Mouse (Mus musculus): ENCODE measurements around the gene Hmgb3. TPM values are rescaled to one million over a fixed set of nuclear protein-coding genes. Genes with fewer than 3 reads are reported as not detected.

The Hmgb3 gene
- polyA plus RNA-seq, 1 experiment from 2014 or later, result 399 TPM

Small RNA genes within 50 kb of the gene (microRNA-seq; reads per million reads assigned to microRNA genes)
- gene Gm23945, result not detected

Other genes with a start within 250 kb of the Hmgb3 start
- 9.4 and 10.5 TPM in 2 replicates for gene Mtmr1, start 191.2 kb upstream of the Hmgb3 start, polyA plus RNA-seq (2015; fragmentation: Nextera tagmentation; extraction: Ambion mirVana)
- gene Cd99l2, start 63.1 kb upstream of the Hmgb3 start, polyA plus RNA-seq (2015; fragmentation: Nextera tagmentation; extraction: Ambion mirVana), result 35.8 and 37.8 TPM in 2 replicates
- 1.6 and 1.9 TPM in 2 replicates for gene Gpr50, start 107.7 kb downstream of the Hmgb3 start, polyA plus RNA-seq (2015; fragmentation: Nextera tagmentation; extraction: Ambion mirVana)